Mouse (Mus musculus): ENCODE results near the gene Gm38655. TPM values are rescaled to one million over a fixed set of nuclear protein-coding genes. Genes with fewer than 3 reads are reported as not detected.
"Not testable (repeated sequence)": the region's sequence is repeated elsewhere in the genome, so short reads cannot be mapped to it uniquely, and the experiment has no call there.

Gm38655 gene
- polyA plus RNA-seq, 1 experiment from 2014 or later = not detected

GRCm38 (mm10) chr17:25139960-25140359, 35.3 kb downstream of the Gm38655 start:
- Histone ChIP-seq H3K4me2 (no peak overlapping the region), H3K4me1 (replicated peaks; ENCODE audit: control insufficient read depth, insufficient read depth, low read length) (no peaks in the 10 kb centered on the region; the same call in 1 of the 2 replicates), H3K27me3 (replicated peaks; ENCODE audit: control insufficient read depth, insufficient read depth, low read length) (no peaks in the 10 kb centered on the region), H3K9me3 (ENCODE audit: control insufficient read depth, low read length) (no peaks in the 10 kb centered on the region), H3K9ac (ENCODE audit: low read depth, low read length) (no peak overlapping the region), H3K36me3 (ENCODE audit: control insufficient read depth, insufficient read depth, low read length) (peaks cover 3% of the 10 kb centered on the region; the same call in 1 of the 2 replicates), H3K27ac (ENCODE audit: low read depth, low read length) (no peak overlapping the region), H3K4me3 (ENCODE audit: low read depth, low read length) (no peak overlapping the region)
- 68% methylated on average over 4 of the region's 4 CpGs for WGBS
- DNase-seq (ENCODE audit: low spot score) (no peak), ATAC-seq (replicated peaks; ENCODE audit: low FRiP score) (no peak)

GRCm38 (mm10) chr17:25138803-25139202, 36.5 kb downstream of the Gm38655 start:
- Histone ChIP-seq H3K9me3 (ENCODE audit: control insufficient read depth, low read length) (no peaks in the 10 kb centered on the region), H3K4me1 (replicated peaks; ENCODE audit: control insufficient read depth, insufficient read depth, low read length) (peaks cover 8% of the 10 kb centered on the region), H3K4me2 (no peak overlapping the region), H3K27ac (ENCODE audit: low read depth, low read length) (no peak overlapping the region), H3K27me3 (replicated peaks; ENCODE audit: control insufficient read depth, insufficient read depth, low read length) (no peaks in the 10 kb centered on the region), H3K9ac (ENCODE audit: low read depth, low read length) (no peak overlapping the region), H3K36me3 (ENCODE audit: control insufficient read depth, insufficient read depth, low read length) (no peaks in the 10 kb centered on the region), H3K4me3 (ENCODE audit: low read depth, low read length) (no peak overlapping the region)
- DNase-seq (ENCODE audit: low spot score) (no peak), ATAC-seq (replicated peaks; ENCODE audit: low FRiP score) (no peak)
- WGBS = 97% methylated on average over 1 of the region's 1 CpGs

- ATAC-seq (replicated peaks; ENCODE audit: low FRiP score) (no peak), DNase-seq (ENCODE audit: low spot score) (no peak)
- H3K9me3 ChIP-seq (ENCODE audit: control insufficient read depth, low read length) = no peaks in the 10 kb centered on the region
- H3K36me3 ChIP-seq (ENCODE audit: control insufficient read depth, insufficient read depth, low read length) = no peaks in the 10 kb centered on the region
- no peak overlapping the region; the same call in 1 of the 2 replicates for H3K4me2 ChIP-seq
- no peak overlapping the region; the same call in 1 of the 2 replicates for H3K9ac ChIP-seq (ENCODE audit: low read depth, low read length)
- no peaks in the 10 kb centered on the region for H3K27me3 ChIP-seq (replicated peaks; ENCODE audit: control insufficient read depth, insufficient read depth, low read length)
- 87% methylated on average over 6 of the region's 6 CpGs for WGBS
- H3K27ac ChIP-seq (ENCODE audit: low read depth, low read length) = no peak overlapping the region
- peaks cover 11% of the 10 kb centered on the region for H3K4me1 ChIP-seq (replicated peaks; ENCODE audit: control insufficient read depth, insufficient read depth, low read length)
- H3K4me3 ChIP-seq (ENCODE audit: low read depth, low read length) = no peak overlapping the region
Observed at GRCm38 (mm10) chr17:25135622-25136021, 39.6 kb downstream of the Gm38655 start.

- peak within 1 kb of the TSS; percentile 83 for H3K4me3 ChIP-seq (ENCODE audit: low read depth, low read length)
- ATAC-seq (replicated peaks; ENCODE audit: low FRiP score) (peak; percentile 89), DNase-seq (ENCODE audit: low spot score) (peak; percentile 87)
- H3K27me3 ChIP-seq (replicated peaks; ENCODE audit: control insufficient read depth, insufficient read depth, low read length) = no peaks in the 10 kb centered on the region
- peaks cover 11% of the 10 kb centered on the region for H3K4me1 ChIP-seq (replicated peaks; ENCODE audit: control insufficient read depth, insufficient read depth, low read length)
- no peak within 1 kb of the TSS for H3K27ac ChIP-seq (ENCODE audit: low read depth, low read length)
- no peaks in the 10 kb centered on the region for H3K9me3 ChIP-seq (ENCODE audit: control insufficient read depth, low read length)
- H3K4me2 ChIP-seq = peak within 1 kb of the TSS; percentile 86
- peak within 1 kb of the TSS; percentile 72 for H3K9ac ChIP-seq (ENCODE audit: low read depth, low read length)
- H3K36me3 ChIP-seq (ENCODE audit: control insufficient read depth, insufficient read depth, low read length) = no peaks in the 10 kb centered on the region
- WGBS = under 1% methylated on average over 40 of the region's 40 CpGs
Observed at GRCm38 (mm10) chr17:25133275-25133698, 42.0 kb downstream of the Gm38655 start, which contains the start of gene Clcn7. TSS of gene Clcn7 (plus strand) at chr17:25133391.

- H3K4me3 ChIP-seq (ENCODE audit: low read depth, low read length) = no peak overlapping the region
- no peaks in the 10 kb centered on the region; the same call in 1 of the 2 replicates for H3K27me3 ChIP-seq (replicated peaks; ENCODE audit: control insufficient read depth, insufficient read depth, low read length)
- WGBS = 89% methylated on average over 1 of the region's 1 CpGs
- no peak overlapping the region for H3K9ac ChIP-seq (ENCODE audit: low read depth, low read length)
- peaks cover 26% of the 10 kb centered on the region for H3K4me1 ChIP-seq (replicated peaks; ENCODE audit: control insufficient read depth, insufficient read depth, low read length)
- no peak overlapping the region for H3K27ac ChIP-seq (ENCODE audit: low read depth, low read length)
- H3K9me3 ChIP-seq (ENCODE audit: control insufficient read depth, low read length) = no peaks in the 10 kb centered on the region
- ATAC-seq (replicated peaks; ENCODE audit: low FRiP score) = no peak
- H3K36me3 ChIP-seq (ENCODE audit: control insufficient read depth, insufficient read depth, low read length) = no peaks in the 10 kb centered on the region
- H3K4me2 ChIP-seq = no peak overlapping the region
- DNase-seq (ENCODE audit: low spot score) = no peak
Observed at GRCm38 (mm10) chr17:25130060-25130459, 45.2 kb downstream of the Gm38655 start.

GRCm38 (mm10) chr17:25127681-25128080, 47.6 kb downstream of the Gm38655 start:
- peak overlapping the region; percentile 87 for H3K27ac ChIP-seq (ENCODE audit: low read depth, low read length)
- no peak overlapping the region for H3K4me3 ChIP-seq (ENCODE audit: low read depth, low read length)
- peak overlapping the region; percentile 44 for H3K4me2 ChIP-seq
- peaks cover 16% of the 10 kb centered on the region for H3K4me1 ChIP-seq (replicated peaks; ENCODE audit: control insufficient read depth, insufficient read depth, low read length)
- DNase-seq (ENCODE audit: low spot score) (no peak), ATAC-seq (replicated peaks; ENCODE audit: low FRiP score) (peak; percentile 13; the same call in 1 of the 2 replicates)
- H3K36me3 ChIP-seq (ENCODE audit: control insufficient read depth, insufficient read depth, low read length) = no peaks in the 10 kb centered on the region
- no peaks in the 10 kb centered on the region for H3K9me3 ChIP-seq (ENCODE audit: control insufficient read depth, low read length)
- no peaks in the 10 kb centered on the region; the same call in 1 of the 2 replicates for H3K27me3 ChIP-seq (replicated peaks; ENCODE audit: control insufficient read depth, insufficient read depth, low read length)
- 41% methylated on average over 9 of the region's 9 CpGs for WGBS
- H3K9ac ChIP-seq (ENCODE audit: low read depth, low read length) = peak overlapping the region; percentile 43

GRCm38 (mm10) chr17:25127079-25127478, 48.2 kb downstream of the Gm38655 start:
- H3K9ac ChIP-seq (ENCODE audit: low read depth, low read length) = no peak overlapping the region
- H3K9me3 ChIP-seq (ENCODE audit: control insufficient read depth, low read length) = no peaks in the 10 kb centered on the region
- peak overlapping the region; percentile 87 for H3K27ac ChIP-seq (ENCODE audit: low read depth, low read length)
- 31% methylated on average over 8 of the region's 8 CpGs for WGBS
- peak overlapping the region; percentile 44 for H3K4me2 ChIP-seq
- DNase-seq (ENCODE audit: low spot score) (no peak), ATAC-seq (replicated peaks; ENCODE audit: low FRiP score) (peak; percentile 85)
- no peaks in the 10 kb centered on the region; the same call in 1 of the 2 replicates for H3K27me3 ChIP-seq (replicated peaks; ENCODE audit: control insufficient read depth, insufficient read depth, low read length)
- H3K4me3 ChIP-seq (ENCODE audit: low read depth, low read length) = no peak overlapping the region
- H3K36me3 ChIP-seq (ENCODE audit: control insufficient read depth, insufficient read depth, low read length) = no peaks in the 10 kb centered on the region
- H3K4me1 ChIP-seq (replicated peaks; ENCODE audit: control insufficient read depth, insufficient read depth, low read length) = peaks cover 16% of the 10 kb centered on the region

- Histone ChIP-seq H3K27ac (ENCODE audit: low read depth, low read length) (peak overlapping the region; percentile 38; the same call in 1 of the 2 replicates), H3K4me1 (replicated peaks; ENCODE audit: control insufficient read depth, insufficient read depth, low read length) (peaks cover 16% of the 10 kb centered on the region)
- not testable (repeated sequence) for H3K36me3 ChIP-seq (ENCODE audit: control insufficient read depth, insufficient read depth, low read length); H3K9ac ChIP-seq (ENCODE audit: low read depth, low read length); H3K27me3 ChIP-seq (replicated peaks; ENCODE audit: control insufficient read depth, insufficient read depth, low read length); H3K4me3 ChIP-seq (ENCODE audit: low read depth, low read length); DNase-seq (ENCODE audit: low spot score); H3K4me2 ChIP-seq; H3K9me3 ChIP-seq (ENCODE audit: control insufficient read depth, low read length)
- ATAC-seq (replicated peaks; ENCODE audit: low FRiP score) = 0 out of 2 replicates have a peak, but pooled peaks have one; percentile 42
- WGBS = 62% methylated on average over 3 of the region's 3 CpGs
Observed at GRCm38 (mm10) chr17:25125442-25126060, 49.7 kb downstream of the Gm38655 start.

- no peak overlapping the region for H3K27ac ChIP-seq (ENCODE audit: low read depth, low read length)
- ATAC-seq (replicated peaks; ENCODE audit: low FRiP score) (no peak), DNase-seq (ENCODE audit: low spot score) (no peak)
- no peaks in the 10 kb centered on the region for H3K9me3 ChIP-seq (ENCODE audit: control insufficient read depth, low read length)
- no peak overlapping the region for H3K4me3 ChIP-seq (ENCODE audit: low read depth, low read length)
- no peaks in the 10 kb centered on the region; the same call in 1 of the 2 replicates for H3K27me3 ChIP-seq (replicated peaks; ENCODE audit: control insufficient read depth, insufficient read depth, low read length)
- H3K4me1 ChIP-seq (replicated peaks; ENCODE audit: control insufficient read depth, insufficient read depth, low read length) = peaks cover 16% of the 10 kb centered on the region
- no peaks in the 10 kb centered on the region for H3K36me3 ChIP-seq (ENCODE audit: control insufficient read depth, insufficient read depth, low read length)
- no peak overlapping the region for H3K4me2 ChIP-seq
- WGBS = 25% methylated on average over 7 of the region's 7 CpGs
- no peak overlapping the region for H3K9ac ChIP-seq (ENCODE audit: low read depth, low read length)
Observed at GRCm38 (mm10) chr17:25123979-25124378, 51.3 kb downstream of the Gm38655 start.

Data from liver, embryonic 11.5 days (tissue).